Comparison of ENCODE assay signal across 18 mouse cellular contexts in genomic region chr11:50322345-50322744, GRCm38 (mm10). TPM values are rescaled to one million over a fixed set of nuclear protein-coding genes. Genes with fewer than 3 reads are reported as not detected.
DNase-seq lines count a peak whose midpoint lies in the region; ATAC-seq and TF ChIP-seq lines count a peak whose summit lies in the region.
"Had no signal": no experiment of that assay in that cellular context is flagged by ENCODE, and none has a peak within 500 bp of the region (broad histone marks: within the 10 kb centered on the region; RNA-seq: fewer than 3 reads in every experiment).

No protein-coding gene starts in this region.

- H3K36me3 ChIP-seq in hindbrain, embryonic 12.5 days = peaks cover 10% of the 10 kb centered on the region
- no peaks in the 10 kb centered on the region for H3K36me3 ChIP-seq in hindbrain, postnatal 0 days (ENCODE audit: insufficient read depth, low read length)
- H3K36me3 ChIP-seq in neural tube, embryonic 12.5 days = peaks cover 9% of the 10 kb centered on the region; the same call in 1 of the 2 replicates
- peaks cover 36% of the 10 kb centered on the region for H3K36me3 ChIP-seq in liver, embryonic 12.5 days
- H3K36me3 ChIP-seq in midbrain, embryonic 11.5 days (ENCODE audit: control insufficient read depth, insufficient read depth, low read length) = no peaks in the 10 kb centered on the region

- no peaks in the 10 kb centered on the region for H3K27me3 ChIP-seq in hindbrain, embryonic 12.5 days
- no peaks in the 10 kb centered on the region for H3K27me3 ChIP-seq in hindbrain, postnatal 0 days (ENCODE audit: insufficient read depth, low read length)
- no peaks in the 10 kb centered on the region for H3K27me3 ChIP-seq in neural tube, embryonic 12.5 days (replicated peaks)
- no peaks in the 10 kb centered on the region for H3K27me3 ChIP-seq in liver, embryonic 12.5 days (replicated peaks)
- no peaks in the 10 kb centered on the region for H3K27me3 ChIP-seq in midbrain, embryonic 11.5 days (ENCODE audit: control insufficient read depth, insufficient read depth, low read length)

- TF ChIP-seq CTCF in hindbrain, postnatal 0 days (IDR thresholded peaks at IDR 0.05; ENCODE audit: low read depth) = no peak

- DNase-seq in hindbrain, postnatal 0 days (ENCODE audit: low spot score) = no peak
- DNase-seq in neural tube, embryonic 10.5 days (ENCODE audit: extremely low spot score, low spot score) = no peak
- no peak for DNase-seq in cerebellum, adult 11-12 months
- DNase-seq in midbrain, embryonic 11.5 days (ENCODE audit: low spot score, missing footprints) = no peak
- DNase-seq: adrenal gland, postnatal 25 days; cerebellum, postnatal 25 days; kidney, postnatal 10 days; layer of hippocampus, adult 9-11 months; retina, postnatal 1 day; thymus, adult 2 months had no signal

- H3K27ac ChIP-seq in hindbrain, embryonic 12.5 days = no peak overlapping the region
- H3K27ac ChIP-seq in hindbrain, postnatal 0 days = no peak overlapping the region
- H3K27ac ChIP-seq in neural tube, embryonic 12.5 days = no peak overlapping the region
- peak overlapping the region; percentile 39; the same call in 1 of the 2 replicates for H3K27ac ChIP-seq in liver, embryonic 12.5 days
- H3K27ac ChIP-seq in midbrain, embryonic 11.5 days (ENCODE audit: low read depth, low read length) = no peak overlapping the region

- peaks cover 25% of the 10 kb centered on the region for H3K4me1 ChIP-seq in hindbrain, embryonic 12.5 days
- peaks cover 11% of the 10 kb centered on the region for H3K4me1 ChIP-seq in hindbrain, postnatal 0 days (ENCODE audit: insufficient read depth, low read length)
- H3K4me1 ChIP-seq in neural tube, embryonic 12.5 days = peaks cover 24% of the 10 kb centered on the region
- peaks cover 63% of the 10 kb centered on the region for H3K4me1 ChIP-seq in liver, embryonic 12.5 days
- H3K4me1 ChIP-seq in midbrain, embryonic 11.5 days (ENCODE audit: control insufficient read depth, insufficient read depth, low read length) = peaks cover 13% of the 10 kb centered on the region

- ATAC-seq in hindbrain, embryonic 12.5 days (ENCODE audit: low FRiP score) = no peak
- ATAC-seq in hindbrain, postnatal 0 days = no peak
- ATAC-seq in neural tube, embryonic 12.5 days (ENCODE audit: low FRiP score, low read depth) = no peak
- no peak for ATAC-seq in liver, embryonic 12.5 days
- ATAC-seq in midbrain, embryonic 11.5 days (ENCODE audit: low FRiP score) = no peak
- ATAC-seq: inflammation-experienced regulatory T-cells, adult 6 months had no signal

- no peak overlapping the region for H3K9ac ChIP-seq in hindbrain, embryonic 12.5 days
- H3K9ac ChIP-seq in hindbrain, postnatal 0 days (replicated peaks; ENCODE audit: low read length) = no peak overlapping the region
- no peak overlapping the region for H3K9ac ChIP-seq in neural tube, embryonic 12.5 days
- H3K9ac ChIP-seq in liver, embryonic 12.5 days = peak overlapping the region; percentile 18
- no peak overlapping the region for H3K9ac ChIP-seq in midbrain, embryonic 11.5 days (ENCODE audit: low read length)

- H3K4me2 ChIP-seq in hindbrain, embryonic 12.5 days (replicated peaks) = 0 out of 2 replicates have a peak overlapping the region, but pooled peaks have one; percentile 6
- no peak overlapping the region for H3K4me2 ChIP-seq in hindbrain, postnatal 0 days (ENCODE audit: low read depth, low read length)
- 0 out of 2 replicates have a peak overlapping the region, but pooled peaks have one; percentile 83 for H3K4me2 ChIP-seq in neural tube, embryonic 12.5 days (replicated peaks)
- peak overlapping the region; percentile 90 for H3K4me2 ChIP-seq in liver, embryonic 12.5 days
- H3K4me2 ChIP-seq in midbrain, embryonic 11.5 days = no peak overlapping the region

- no peaks in the 10 kb centered on the region for H3K9me3 ChIP-seq in hindbrain, embryonic 12.5 days (replicated peaks)
- H3K9me3 ChIP-seq in hindbrain, postnatal 0 days (ENCODE audit: low read length) = no peaks in the 10 kb centered on the region
- H3K9me3 ChIP-seq in neural tube, embryonic 12.5 days = no peaks in the 10 kb centered on the region
- H3K9me3 ChIP-seq in liver, embryonic 12.5 days (replicated peaks) = no peaks in the 10 kb centered on the region
- no peaks in the 10 kb centered on the region for H3K9me3 ChIP-seq in midbrain, embryonic 11.5 days (ENCODE audit: control insufficient read depth, low read length)

- H3K4me3 ChIP-seq in hindbrain, embryonic 12.5 days = no peak overlapping the region
- H3K4me3 ChIP-seq in hindbrain, postnatal 0 days (ENCODE audit: low read length) = no peak overlapping the region
- no peak overlapping the region for H3K4me3 ChIP-seq in neural tube, embryonic 12.5 days
- H3K4me3 ChIP-seq in liver, embryonic 12.5 days = peak overlapping the region; percentile 88; the same call in 1 of the 2 replicates
- no peak overlapping the region for H3K4me3 ChIP-seq in midbrain, embryonic 11.5 days (ENCODE audit: low read depth, low read length)

RNA-seq across cellular contexts. Expression of gene Canx, which starts 3.1 kb away (rescaled TPM):
- 308 and 311 TPM in 2 replicates for polyA plus RNA-seq in hindbrain, embryonic 12.5 days (2016; fragmentation: Nextera tagmentation; extraction: Ambion mirVana)
- 174 and 197 TPM in 2 replicates for total RNA-seq in hindbrain, postnatal 0 days (2014; rRNA removed)
- 254 and 259 TPM in 2 replicates for polyA plus RNA-seq in hindbrain, postnatal 0 days (2015; fragmentation: Nextera tagmentation; extraction: Ambion mirVana)
- polyA plus RNA-seq in neural tube, embryonic 12.5 days (2016; fragmentation: Nextera tagmentation; extraction: Ambion mirVana) = 277 and 291 TPM in 2 replicates
- polyA plus RNA-seq in liver, embryonic 12.5 days (2016; fragmentation: Nextera tagmentation; extraction: Ambion mirVana) = 255 and 264 TPM in 2 replicates
- 237 and 254 TPM in 2 replicates for polyA plus RNA-seq in midbrain, embryonic 11.5 days (2014; fragmentation: Nextera tagmentation; extraction: Ambion mirVana)

RNA-seq across cellular contexts. Expression of gene Maml1, which starts 30.2 kb away (rescaled TPM):
- 7.6 and 8.1 TPM in 2 replicates for polyA plus RNA-seq in hindbrain, embryonic 12.5 days (2016; fragmentation: Nextera tagmentation; extraction: Ambion mirVana)
- total RNA-seq in hindbrain, postnatal 0 days (2014; rRNA removed) = 11.6 and 13.9 TPM in 2 replicates
- 1.6 and 1.8 TPM in 2 replicates for polyA plus RNA-seq in hindbrain, postnatal 0 days (2015; fragmentation: Nextera tagmentation; extraction: Ambion mirVana)
- 6.4 and 7.3 TPM in 2 replicates for polyA plus RNA-seq in neural tube, embryonic 12.5 days (2016; fragmentation: Nextera tagmentation; extraction: Ambion mirVana)
- polyA plus RNA-seq in liver, embryonic 12.5 days (2016; fragmentation: Nextera tagmentation; extraction: Ambion mirVana) = 3.2 and 3.3 TPM in 2 replicates
- 9.5 and 10.7 TPM in 2 replicates for polyA plus RNA-seq in midbrain, embryonic 11.5 days (2014; fragmentation: Nextera tagmentation; extraction: Ambion mirVana)

RNA-seq across cellular contexts. Expression of gene Cby3, which starts 31.9 kb away (rescaled TPM):
- polyA plus RNA-seq in hindbrain, embryonic 12.5 days (2016; fragmentation: Nextera tagmentation; extraction: Ambion mirVana) = 0.65 TPM in 1 of 2 replicates, not detected in the other
- 0.47 TPM in 1 of 2 replicates, not detected in the other for total RNA-seq in hindbrain, postnatal 0 days (2014; rRNA removed)
- polyA plus RNA-seq in hindbrain, postnatal 0 days (2015; fragmentation: Nextera tagmentation; extraction: Ambion mirVana) = 1.2 and 1.5 TPM in 2 replicates
- 0.31 TPM in 1 of 2 replicates, not detected in the other for polyA plus RNA-seq in neural tube, embryonic 12.5 days (2016; fragmentation: Nextera tagmentation; extraction: Ambion mirVana)
- polyA plus RNA-seq in liver, embryonic 12.5 days (2016; fragmentation: Nextera tagmentation; extraction: Ambion mirVana) = 0.18 TPM in 1 of 2 replicates, not detected in the other
- polyA plus RNA-seq in midbrain, embryonic 11.5 days (2014; fragmentation: Nextera tagmentation; extraction: Ambion mirVana) = not detected in 2 replicates
- total RNA-seq: adrenal gland, postnatal 25 days; gastrocnemius, postnatal 4 days; liver, adult 2 months; neutrophil, adult 5-6 weeks had no signal
- polyA plus RNA-seq: heart, postnatal 0 days; inflammation-experienced regulatory T-cells, adult 6 months; liver, adult 2 months had no signal

RNA-seq across cellular contexts. Expression of gene Hnrnph1, which starts 54.4 kb away (rescaled TPM):
- 623 and 641 TPM in 2 replicates for polyA plus RNA-seq in hindbrain, embryonic 12.5 days (2016; fragmentation: Nextera tagmentation; extraction: Ambion mirVana)
- total RNA-seq in hindbrain, postnatal 0 days (2014; rRNA removed) = 171 and 176 TPM in 2 replicates
- polyA plus RNA-seq in hindbrain, postnatal 0 days (2015; fragmentation: Nextera tagmentation; extraction: Ambion mirVana) = 244 and 249 TPM in 2 replicates
- polyA plus RNA-seq in neural tube, embryonic 12.5 days (2016; fragmentation: Nextera tagmentation; extraction: Ambion mirVana) = 635 and 665 TPM in 2 replicates
- polyA plus RNA-seq in liver, embryonic 12.5 days (2016; fragmentation: Nextera tagmentation; extraction: Ambion mirVana) = 160 TPM in 2 replicates
- polyA plus RNA-seq in midbrain, embryonic 11.5 days (2014; fragmentation: Nextera tagmentation; extraction: Ambion mirVana) = 848 and 902 TPM in 2 replicates

Comparison
In these comparisons a context has a peak if more than half of its experiments do, and no peak if none do; other contexts are left out.
1. H3K4me2 ChIP-seq: peak in hindbrain, embryonic 12.5 days (single experiment), neural tube, embryonic 12.5 days (single experiment) and liver, embryonic 12.5 days (single experiment); none in hindbrain, postnatal 0 days (single experiment) and midbrain, embryonic 11.5 days (single experiment).